Mouse (Mus musculus): ENCODE results near the gene Nr1i2. TPM values are rescaled to one million over a fixed set of nuclear protein-coding genes. Genes with fewer than 3 reads are reported as not detected.
"Not testable (repeated sequence)": the region's sequence is repeated elsewhere in the genome, so short reads cannot be mapped to it uniquely, and the experiment has no call there.

The Nr1i2 gene
- polyA plus RNA-seq (2012; rRNA removed) = 0.22 and 0.36 TPM in 2 replicates

DNA sequence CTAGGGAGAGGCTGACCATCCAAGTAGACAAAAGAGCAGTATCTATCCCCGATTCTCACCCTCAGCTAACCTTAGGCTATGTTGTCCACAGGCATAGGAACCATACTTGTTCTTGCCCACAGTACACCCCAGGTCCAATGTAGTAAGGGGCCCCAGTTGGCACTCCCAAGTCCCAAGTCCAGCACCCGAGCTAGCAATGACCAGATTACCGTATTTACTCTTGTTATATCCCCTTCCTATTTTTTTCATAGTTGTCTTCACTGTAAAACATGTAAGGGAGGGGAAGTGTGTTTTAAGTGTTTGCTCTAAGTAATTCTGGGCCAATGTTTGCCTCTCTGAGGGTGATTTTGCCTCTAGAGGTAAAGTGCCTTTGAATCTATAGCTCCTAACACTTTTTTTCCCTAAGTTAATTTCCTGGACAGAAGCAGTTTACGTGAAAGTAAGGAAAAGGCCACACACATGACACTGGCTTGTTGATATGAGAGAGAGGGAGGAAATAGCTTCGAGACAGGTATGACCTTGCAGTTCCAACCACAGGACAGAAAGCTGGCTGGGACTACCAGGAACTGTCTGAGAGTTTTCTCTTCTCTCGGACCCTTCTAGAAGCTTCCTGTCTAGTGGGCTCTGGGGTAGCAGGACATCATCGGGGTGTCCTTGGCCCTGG, at the start of gene Nr1i2:
Gene Nr1i2 (minus strand): TSS at position 140 of the 664 bp plus-strand sequence.
- Histone ChIP-seq H3K27ac (ENCODE audit: control insufficient read depth, insufficient read depth, low read depth, low read length) (no peak within 1 kb of the TSS), H3K4me1 (ENCODE audit: control insufficient read depth, insufficient read depth, low read length) (no peaks in the 10 kb centered on the region), H3K4me3 (ENCODE audit: control insufficient read depth, low read depth, low read length) (no peak within 1 kb of the TSS), H3K36me3 (ENCODE audit: control insufficient read depth, insufficient read depth, low read length) (no peaks in the 10 kb centered on the region), H3K27me3 (ENCODE audit: control insufficient read depth, insufficient read depth, low read length) (no peaks in the 10 kb centered on the region)
- TF ChIP-seq CTCF (IDR thresholded peaks at IDR 0.05; ENCODE audit: control insufficient read depth, insufficient read depth, insufficient replicate concordance, low read depth, low read length) (no peak), POLR2A (IDR thresholded peaks at IDR 0.05; ENCODE audit: control insufficient read depth, low read depth, low read length) (no peak)

DNA sequence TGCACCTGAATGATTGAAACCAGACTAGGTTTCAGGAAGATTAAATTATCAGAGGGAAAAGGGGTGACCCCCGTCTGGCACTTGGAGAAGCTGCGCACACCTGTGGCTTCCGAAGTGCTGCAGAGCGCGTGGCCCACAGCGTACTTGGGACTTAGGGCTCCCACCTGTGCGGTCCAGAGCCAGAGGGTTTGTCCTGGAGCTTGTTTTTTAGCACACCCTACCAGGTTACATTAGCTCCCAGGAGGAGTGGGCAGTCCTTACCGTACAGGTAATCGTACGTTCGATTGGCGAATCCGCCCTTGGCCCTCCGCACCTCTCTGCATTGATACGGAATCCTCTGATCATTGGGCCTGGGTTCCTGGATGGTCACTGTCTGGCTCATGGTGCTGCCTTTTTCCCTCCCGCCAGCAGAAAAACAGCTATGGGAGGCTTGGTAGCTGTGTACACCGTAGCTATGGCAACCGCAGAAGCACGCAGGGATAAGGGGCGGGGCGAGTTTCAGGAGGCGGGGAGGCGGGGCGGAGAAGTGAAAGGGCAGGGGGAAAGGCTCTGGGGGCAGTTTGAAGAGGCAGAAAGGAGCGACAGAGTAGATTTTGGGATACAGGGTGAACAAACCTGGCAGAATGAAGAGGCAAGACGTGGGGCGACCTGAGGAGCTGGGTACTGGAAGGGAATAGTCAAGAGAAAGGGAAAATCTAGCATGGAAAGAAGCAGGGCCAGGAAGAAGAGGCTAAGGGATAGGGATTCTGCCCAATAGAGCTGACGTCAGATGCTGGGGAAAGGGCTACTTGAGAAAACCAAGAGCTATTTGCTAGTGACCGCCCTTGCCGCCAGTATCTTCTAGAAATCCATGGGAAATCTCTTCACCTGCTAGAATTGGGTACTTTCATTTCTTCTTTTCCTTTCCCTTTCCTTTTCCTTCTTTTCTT, 47.0 kb upstream of the Nr1i2 start, which contains the start of gene Maats1:
Gene Maats1 (minus strand): TSS at position 748 of the 929 bp plus-strand sequence.
- Histone ChIP-seq H3K4me1 (ENCODE audit: control insufficient read depth, insufficient read depth, low read length) (peaks cover 7% of the 10 kb centered on the region), H3K27ac (ENCODE audit: control insufficient read depth, insufficient read depth, low read depth, low read length) (peak within 1 kb of the TSS; percentile 73; the same call in 1 of the 2 replicates), H3K36me3 (ENCODE audit: control insufficient read depth, insufficient read depth, low read length) (no peaks in the 10 kb centered on the region)

DNA sequence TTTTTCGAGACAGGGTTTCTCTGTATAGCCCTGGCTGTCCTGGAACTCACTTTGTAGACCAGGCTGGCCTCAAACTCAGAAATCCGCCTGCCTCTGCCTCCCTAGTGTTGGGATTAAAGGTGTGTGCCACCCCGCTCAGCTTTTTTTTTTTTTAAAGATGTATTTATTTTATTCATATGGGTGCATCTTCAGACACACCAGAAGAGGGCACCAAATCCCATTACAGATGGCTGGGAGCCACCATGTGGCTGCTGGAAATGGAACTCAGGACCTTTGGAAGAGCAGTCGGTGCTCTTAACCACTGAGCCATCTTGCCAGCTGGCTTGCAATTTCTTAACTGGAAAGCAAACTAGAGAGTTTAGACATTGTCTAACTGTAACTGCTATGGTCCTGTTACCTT, 43.5 kb upstream of the Nr1i2 start:
- H3K36me3 ChIP-seq (ENCODE audit: control insufficient read depth, insufficient read depth, low read length); H3K27me3 ChIP-seq (ENCODE audit: control insufficient read depth, insufficient read depth, low read length); H3K27ac ChIP-seq (ENCODE audit: control insufficient read depth, insufficient read depth, low read depth, low read length); H3K4me3 ChIP-seq (ENCODE audit: control insufficient read depth, low read depth, low read length); H3K4me1 ChIP-seq (ENCODE audit: control insufficient read depth, insufficient read depth, low read length): not testable (repeated sequence)

More for the DNA sequence above, 47.0 kb upstream of the Nr1i2 start, which contains the start of gene Maats1:
- TF ChIP-seq CTCF (IDR thresholded peaks at IDR 0.05; ENCODE audit: control insufficient read depth, insufficient read depth, insufficient replicate concordance, low read depth, low read length) (no peak), POLR2A (IDR thresholded peaks at IDR 0.05; ENCODE audit: control insufficient read depth, low read depth, low read length) (peak; percentile 68; the same call in 1 of the 2 replicates)
- H3K27me3 ChIP-seq (ENCODE audit: control insufficient read depth, insufficient read depth, low read length) = no peaks in the 10 kb centered on the region
- peak within 1 kb of the TSS; percentile 96 for H3K4me3 ChIP-seq (ENCODE audit: control insufficient read depth, low read depth, low read length)

DNA sequence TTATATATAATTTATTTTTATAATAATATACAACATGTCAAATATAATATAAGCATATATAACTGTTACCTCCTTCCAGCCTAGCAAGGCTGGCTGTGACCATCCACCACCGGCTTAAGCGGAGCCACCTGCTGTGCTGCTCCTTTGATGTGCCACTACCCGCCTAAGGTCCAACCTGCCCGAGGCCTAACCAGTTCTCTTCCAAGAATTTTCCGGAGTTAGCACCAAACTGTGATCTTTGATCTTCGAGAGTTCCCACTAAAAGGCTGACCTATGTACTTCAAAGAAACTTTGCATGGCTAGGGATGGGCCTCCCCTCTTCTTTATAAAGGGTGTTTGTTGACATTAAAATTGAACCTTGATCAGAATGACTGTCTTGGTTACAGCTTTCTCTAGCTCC, 39.8 kb upstream of the Nr1i2 start:
- Histone ChIP-seq H3K27ac (ENCODE audit: control insufficient read depth, insufficient read depth, low read depth, low read length) (no peak overlapping the region), H3K27me3 (ENCODE audit: control insufficient read depth, insufficient read depth, low read length) (no peaks in the 10 kb centered on the region), H3K4me3 (ENCODE audit: control insufficient read depth, low read depth, low read length) (no peak overlapping the region), H3K36me3 (ENCODE audit: control insufficient read depth, insufficient read depth, low read length) (no peaks in the 10 kb centered on the region), H3K4me1 (ENCODE audit: control insufficient read depth, insufficient read depth, low read length) (no peaks in the 10 kb centered on the region)
- TF ChIP-seq POLR2A (IDR thresholded peaks at IDR 0.05; ENCODE audit: control insufficient read depth, low read depth, low read length) = no peak
- no peak for TF ChIP-seq CTCF (IDR thresholded peaks at IDR 0.05; ENCODE audit: control insufficient read depth, insufficient read depth, insufficient replicate concordance, low read depth, low read length)

DNA sequence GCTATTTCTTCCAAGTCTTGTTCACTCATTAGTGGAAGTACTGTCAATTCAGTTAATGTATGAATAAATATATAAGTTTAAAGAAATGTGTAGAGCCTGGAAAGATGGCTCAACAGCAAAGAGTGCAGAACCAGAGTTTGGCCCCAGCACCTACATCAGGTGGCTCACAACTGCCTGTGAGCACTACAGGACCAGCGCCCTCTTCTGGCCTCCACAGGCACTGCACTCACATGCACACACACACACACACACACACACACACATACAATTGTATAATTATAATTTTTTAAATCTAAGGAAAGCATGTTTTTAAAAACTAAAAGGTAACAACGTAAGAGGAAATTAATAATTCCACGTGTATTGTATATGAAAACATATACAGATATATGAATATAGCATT, 34.7 kb upstream of the Nr1i2 start:
- TF ChIP-seq POLR2A (IDR thresholded peaks at IDR 0.05; ENCODE audit: control insufficient read depth, low read depth, low read length) = no peak
- TF ChIP-seq CTCF (IDR thresholded peaks at IDR 0.05; ENCODE audit: control insufficient read depth, insufficient read depth, insufficient replicate concordance, low read depth, low read length) = peak; percentile 56; the same call in 1 of the 2 replicates
- no peaks in the 10 kb centered on the region for H3K27me3 ChIP-seq (ENCODE audit: control insufficient read depth, insufficient read depth, low read length)
- H3K27ac ChIP-seq (ENCODE audit: control insufficient read depth, insufficient read depth, low read depth, low read length) = no peak overlapping the region
- H3K4me3 ChIP-seq (ENCODE audit: control insufficient read depth, low read depth, low read length) = no peak overlapping the region
- H3K36me3 ChIP-seq (ENCODE audit: control insufficient read depth, insufficient read depth, low read length) = no peaks in the 10 kb centered on the region
- peaks cover under 1% of the 10 kb centered on the region; the same call in 1 of the 2 replicates for H3K4me1 ChIP-seq (ENCODE audit: control insufficient read depth, insufficient read depth, low read length)

DNA sequence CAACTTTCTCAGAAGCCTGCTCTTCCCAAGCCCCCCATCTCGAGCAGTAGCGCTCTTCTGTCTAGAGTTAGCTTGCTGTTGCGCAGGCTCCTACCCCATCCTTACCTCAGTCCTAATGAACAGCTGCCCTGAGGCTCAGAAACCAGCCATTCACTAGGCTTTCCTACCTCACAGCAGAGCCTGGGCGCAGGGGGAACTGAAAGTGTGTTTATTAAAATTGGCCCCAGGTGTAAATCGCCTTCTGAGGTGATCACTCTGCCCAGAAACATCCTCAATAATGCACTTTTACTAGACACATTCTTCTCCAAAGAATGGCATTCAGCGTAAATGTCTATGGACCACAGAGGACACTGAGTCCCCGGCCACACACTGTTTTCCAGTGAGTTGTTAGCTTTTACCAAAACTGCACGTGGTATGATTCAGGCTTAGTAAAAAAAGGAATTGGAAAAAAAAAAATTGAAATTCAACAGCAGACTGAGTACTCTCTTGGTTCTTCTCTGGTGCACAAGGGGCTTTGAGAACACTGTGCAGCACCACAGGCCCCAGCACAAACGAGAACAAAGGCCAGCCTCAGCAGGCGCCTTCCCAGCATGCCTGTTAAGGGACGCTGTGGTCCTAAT, 32.3 kb upstream of the Nr1i2 start:
- Histone ChIP-seq H3K27me3 (ENCODE audit: control insufficient read depth, insufficient read depth, low read length) (no peaks in the 10 kb centered on the region), H3K4me1 (ENCODE audit: control insufficient read depth, insufficient read depth, low read length) (peaks cover 6% of the 10 kb centered on the region; the same call in 1 of the 2 replicates), H3K4me3 (ENCODE audit: control insufficient read depth, low read depth, low read length) (no peak overlapping the region), H3K27ac (ENCODE audit: control insufficient read depth, insufficient read depth, low read depth, low read length) (no peak overlapping the region), H3K36me3 (ENCODE audit: control insufficient read depth, insufficient read depth, low read length) (no peaks in the 10 kb centered on the region)
- TF ChIP-seq POLR2A (IDR thresholded peaks at IDR 0.05; ENCODE audit: control insufficient read depth, low read depth, low read length) (no peak), CTCF (IDR thresholded peaks at IDR 0.05; ENCODE audit: control insufficient read depth, insufficient read depth, insufficient replicate concordance, low read depth, low read length) (no peak)

DNA sequence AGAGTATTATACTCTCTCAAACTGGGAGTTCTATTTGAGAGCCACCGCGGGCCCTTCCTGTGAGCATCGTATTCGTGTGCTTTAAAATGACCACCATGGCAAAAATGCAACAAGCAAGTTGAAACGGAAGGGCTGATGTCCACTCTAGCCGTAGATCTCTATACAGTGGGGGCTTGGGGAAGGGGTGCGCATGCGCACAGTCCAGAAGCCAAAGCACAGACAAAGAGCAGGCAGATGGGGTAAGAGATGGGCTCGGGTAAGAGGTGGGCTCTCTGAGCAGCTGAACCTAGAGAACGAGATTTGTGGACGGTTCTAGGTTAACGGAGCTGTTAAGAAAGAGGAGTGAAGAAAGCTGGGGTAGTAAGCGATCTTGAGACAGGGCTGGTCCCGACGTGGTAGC, 29.7 kb upstream of the Nr1i2 start:
- Histone ChIP-seq H3K4me3 (ENCODE audit: control insufficient read depth, low read depth, low read length) (peak overlapping the region; percentile 47), H3K4me1 (ENCODE audit: control insufficient read depth, insufficient read depth, low read length) (peaks cover 6% of the 10 kb centered on the region; the same call in 1 of the 2 replicates), H3K27me3 (ENCODE audit: control insufficient read depth, insufficient read depth, low read length) (no peaks in the 10 kb centered on the region), H3K36me3 (ENCODE audit: control insufficient read depth, insufficient read depth, low read length) (no peaks in the 10 kb centered on the region), H3K27ac (ENCODE audit: control insufficient read depth, insufficient read depth, low read depth, low read length) (no peak overlapping the region)
- TF ChIP-seq CTCF (IDR thresholded peaks at IDR 0.05; ENCODE audit: control insufficient read depth, insufficient read depth, insufficient replicate concordance, low read depth, low read length) (no peak), POLR2A (IDR thresholded peaks at IDR 0.05; ENCODE audit: control insufficient read depth, low read depth, low read length) (no peak)

Data from testis, adult 2 months (tissue).